Mouse (Mus musculus) lung, adult 2 months (tissue): Measurements from ENCODE around the gene Fgfrl1.

Source experiments
- CTCF ChIP-seq: fragments of 200-500 bp; IDR thresholded peaks from 2 replicates; pipeline ENCODE4 v1.5.1; 2011; ENCODE audit warnings: mild to moderate bottlenecking, low read length, control low read depth; ENCODE audit not compliant: insufficient read depth
- POLR2A ChIP-seq: fragments of 200-500 bp; IDR thresholded peaks from 2 replicates; pipeline ENCODE4 v1.6.1; 2011; ENCODE audit warnings: low read depth, mild to moderate bottlenecking, control low read depth, low read length, borderline replicate concordance; ENCODE audit errors: extremely low read depth

GRCm38 (mm10) chr5:108674624-108675023, 17.6 kb upstream of the Fgfrl1 start:
- TF ChIP-seq POLR2A (no peak), CTCF (no peak)
